Mouse (Mus musculus) midbrain, embryonic 10.5 days (tissue): ENCODE results near the gene Slc44a4. TPM values are rescaled to one million over a fixed set of nuclear protein-coding genes. Genes with fewer than 3 reads are reported as not detected.
A peak's percentile ranks its signal among the peaks of the same experiment; 100 is the strongest.
"Not testable (repeated sequence)": the region's sequence is repeated elsewhere in the genome, so short reads cannot be mapped to it uniquely, and the experiment has no call there.

ENCODE experiments used
- DNase-seq: peaks from one replicate; pipeline ENCODE4 v3.0.0-alpha.2; 2017; ENCODE audit warnings: low spot score
- H3K27ac ChIP-seq: fragments of 300-500 bp; sonication (generic); replicated peaks from 2 replicates; pipeline ENCODE4 v1.5.1; 2016; ENCODE audit warnings: mild to moderate bottlenecking
- H3K27me3 ChIP-seq: fragments of 300-500 bp; sonication (generic); 2 replicates; pipeline ENCODE4 v1.6.1; 2016; ENCODE audit warnings: low read depth, mild to moderate bottlenecking; ENCODE audit not compliant: poor library complexity, severe bottlenecking
- H3K36me3 ChIP-seq: fragments of 300-500 bp; sonication (generic); 2 replicates; pipeline ENCODE4 v1.6.1; 2016; ENCODE audit warnings: mild to moderate bottlenecking, moderate library complexity
- H3K4me1 ChIP-seq: fragments of 300-500 bp; sonication (generic); 2 replicates; pipeline ENCODE4 v1.6.1; 2016
- H3K4me3 ChIP-seq: fragments of 300-500 bp; sonication (generic); 2 replicates; pipeline ENCODE4 v1.5.1; 2016; ENCODE audit warnings: mild to moderate bottlenecking, moderate library complexity
- H3K9me3 ChIP-seq: fragments of 300-500 bp; sonication (generic); replicated peaks from 2 replicates; pipeline ENCODE4 v1.6.1; 2016; ENCODE audit warnings: mild to moderate bottlenecking
- WGBS: fragments of 180-500 bp; shearing (Covaris S2); methylation state at CpG from one replicate; pipeline ENCODE4 v1.1.7; 2016; 5-methylcytosine and 5-hydroxymethylcytosine counted together
- polyA plus RNA-seq: library from polyadenylated mRNA; unstranded; fragments of >200 nt; fragmentation: Nextera tagmentation; extraction: Ambion mirVana; gene quantifications from 2 replicates; pipeline ENCODE4 v1.2.1, GENCODE M21; 2016

Slc44a4 gene
- polyA plus RNA-seq, 1 experiment from 2014 or later = not detected

DNA sequence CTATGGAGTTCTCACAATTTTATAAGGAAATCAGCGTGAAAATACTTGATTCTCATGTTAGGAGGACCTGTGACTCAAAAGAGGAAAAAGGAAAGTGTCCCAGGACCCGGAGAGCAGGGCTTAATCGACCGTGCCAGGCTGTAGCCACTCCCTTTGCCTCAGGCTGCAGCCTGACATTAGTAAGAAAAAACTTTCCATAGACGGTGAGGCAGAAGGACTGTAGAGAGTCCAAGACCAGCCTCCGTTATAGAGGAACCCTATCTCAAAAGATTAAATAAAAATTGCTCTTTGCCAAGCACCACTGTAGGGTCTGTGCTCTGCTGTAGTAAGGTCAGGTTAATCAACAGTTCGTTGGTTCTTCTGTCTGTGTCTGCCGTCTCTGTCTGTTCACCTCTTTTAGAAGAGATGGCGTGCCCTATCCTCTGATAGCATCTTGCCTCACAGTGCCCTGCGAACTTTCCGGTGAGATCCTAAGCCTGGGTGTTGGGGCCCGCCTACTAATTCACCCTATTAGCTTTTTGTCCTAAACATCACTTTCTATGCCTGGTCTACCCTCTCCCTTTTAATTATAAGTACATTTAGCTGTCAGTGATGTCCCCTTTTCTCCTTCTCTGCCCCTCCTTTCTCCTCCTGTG is 45.7 kb downstream of the Slc44a4 start:
- H3K36me3 ChIP-seq = no peaks in the 10 kb centered on the region
- H3K4me1 ChIP-seq = peaks cover 21% of the 10 kb centered on the region
- peak overlapping the region; percentile 87 for H3K27ac ChIP-seq
- WGBS = 21% methylated on average over 12 of the region's 12 CpGs
- no peaks in the 10 kb centered on the region for H3K9me3 ChIP-seq
- peaks cover 77% of the 10 kb centered on the region for H3K27me3 ChIP-seq
- H3K4me3 ChIP-seq = peak overlapping the region; percentile 62
- DNase-seq = peak; percentile 32

DNA sequence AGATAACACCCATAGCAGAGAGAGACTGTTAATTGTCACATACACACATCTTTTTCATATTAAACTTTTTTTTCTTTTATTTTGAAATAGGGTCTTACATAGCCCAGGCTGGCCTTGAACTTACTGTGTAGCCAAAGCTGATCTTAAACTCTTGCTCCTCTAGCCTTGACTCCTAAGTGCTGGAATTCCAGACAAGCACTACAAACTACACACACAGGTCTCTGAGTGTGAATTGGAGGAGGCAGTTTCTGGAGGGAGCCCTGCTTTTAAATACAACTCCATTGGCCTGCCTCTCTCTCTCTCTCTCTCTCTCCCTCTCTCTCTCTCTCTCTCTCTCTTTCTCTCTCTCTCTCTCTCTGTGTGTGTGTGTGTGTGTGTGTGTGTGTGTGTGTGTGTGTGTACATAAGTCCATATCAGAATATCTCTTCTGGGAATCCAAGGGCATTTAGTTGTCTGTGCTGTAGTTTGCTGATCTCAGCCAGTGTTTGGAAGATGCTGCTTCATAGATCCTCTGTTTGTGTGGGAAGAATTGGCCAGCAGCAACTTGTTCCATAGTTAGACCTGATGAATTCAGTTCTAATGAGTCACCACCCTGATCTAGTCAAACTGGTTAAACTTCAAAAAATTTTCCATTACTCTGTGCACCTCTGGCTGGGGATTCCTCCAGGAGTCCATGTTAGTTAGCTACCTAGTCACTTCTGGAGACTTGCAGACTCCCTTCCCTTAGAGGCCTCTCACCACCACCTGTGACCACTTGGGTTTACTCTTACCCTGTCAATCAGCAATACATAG is 46.6 kb downstream of the Slc44a4 start:
- H3K36me3 ChIP-seq = no peaks in the 10 kb centered on the region
- peaks cover 24% of the 10 kb centered on the region for H3K4me1 ChIP-seq
- H3K9me3 ChIP-seq = no peaks in the 10 kb centered on the region
- no peak overlapping the region for H3K4me3 ChIP-seq
- peaks cover 74% of the 10 kb centered on the region for H3K27me3 ChIP-seq
- H3K27ac ChIP-seq = no peak overlapping the region
- DNase-seq = no peak

DNA sequence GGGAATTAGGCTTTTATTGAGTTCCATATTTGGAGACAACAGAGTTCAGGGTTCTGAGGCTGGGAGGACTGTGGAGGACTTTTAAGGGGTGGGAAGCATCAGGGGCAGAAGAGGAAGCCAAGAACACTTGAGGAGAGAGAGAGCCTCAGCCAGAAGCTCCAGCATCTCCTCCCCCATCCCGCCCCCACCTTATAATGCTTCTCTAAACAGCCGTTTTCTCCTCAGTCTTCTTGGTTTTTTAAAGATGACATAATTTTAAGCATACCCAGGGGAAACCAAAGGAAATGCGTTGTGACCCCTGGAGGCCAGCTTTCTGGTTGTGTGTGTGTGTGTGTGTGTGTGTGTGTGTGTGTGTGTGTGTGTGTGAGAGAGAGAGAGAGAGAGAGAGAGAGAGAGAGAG is 47.9 kb downstream of the Slc44a4 start:
- H3K36me3 ChIP-seq = no peaks in the 10 kb centered on the region
- H3K27me3 ChIP-seq = peaks cover 72% of the 10 kb centered on the region
- no peak for DNase-seq
- peaks cover 24% of the 10 kb centered on the region for H3K4me1 ChIP-seq
- H3K4me3 ChIP-seq = no peak overlapping the region
- no peaks in the 10 kb centered on the region for H3K9me3 ChIP-seq
- 52% methylated on average over 3 of the region's 3 CpGs for WGBS
- H3K27ac ChIP-seq = no peak overlapping the region

DNA sequence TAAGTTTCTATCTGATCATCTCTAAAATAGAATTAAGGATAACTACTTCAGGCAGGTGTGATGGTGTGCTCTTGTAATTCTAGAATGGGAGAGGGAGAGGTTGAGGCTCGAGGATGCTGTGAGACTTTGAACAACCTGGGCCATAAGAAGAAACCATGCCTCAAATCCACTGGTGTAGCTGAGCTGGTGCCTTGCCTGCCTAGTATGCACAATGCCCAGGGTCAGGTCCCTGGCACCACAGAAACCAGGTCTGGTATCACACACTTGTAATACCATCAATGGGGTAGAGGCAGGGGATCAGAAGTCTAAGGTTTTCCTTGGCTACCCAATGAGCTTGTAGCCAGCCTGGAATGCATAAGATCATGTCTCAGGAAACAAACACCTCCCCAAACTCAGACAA is 48.6 kb downstream of the Slc44a4 start:
- Histone ChIP-seq H3K4me3 (no peak overlapping the region), H3K27ac (no peak overlapping the region), H3K27me3 (peaks cover 74% of the 10 kb centered on the region), H3K9me3 (no peaks in the 10 kb centered on the region), H3K36me3 (no peaks in the 10 kb centered on the region), H3K4me1 (peaks cover 24% of the 10 kb centered on the region)
- DNase-seq = no peak
- WGBS = 58% methylated on average over 1 of the region's 1 CpGs

DNA sequence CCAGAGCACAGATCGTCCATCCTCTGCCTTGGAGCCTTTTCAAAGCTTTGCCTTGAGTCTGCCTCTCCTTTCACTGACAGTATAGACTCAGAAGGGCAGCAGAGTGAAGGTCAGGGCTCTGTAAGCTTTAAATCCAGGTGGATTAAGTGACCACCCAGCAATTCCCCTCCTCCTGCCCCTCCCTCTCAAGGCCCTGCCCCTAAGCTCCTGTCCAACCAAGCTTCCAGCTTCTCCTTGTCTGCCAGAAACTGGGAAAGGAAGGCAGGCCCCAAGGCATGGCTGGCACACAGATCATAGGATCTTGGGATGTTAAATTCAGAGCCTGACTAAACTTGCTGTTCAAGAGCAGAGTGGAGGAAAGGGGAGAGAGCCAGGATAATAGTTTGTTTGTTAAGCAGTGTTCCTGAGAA is 50.4 kb downstream of the Slc44a4 start:
- Histone ChIP-seq H3K27me3 (peaks cover 90% of the 10 kb centered on the region), H3K36me3 (no peaks in the 10 kb centered on the region), H3K27ac (peak overlapping the region; percentile 29; the same call in 1 of the 2 replicates), H3K9me3 (no peaks in the 10 kb centered on the region), H3K4me1 (peaks cover 20% of the 10 kb centered on the region), H3K4me3 (no peak overlapping the region)
- WGBS = 26% methylated on average over 1 of the region's 1 CpGs
- no peak for DNase-seq

DNA sequence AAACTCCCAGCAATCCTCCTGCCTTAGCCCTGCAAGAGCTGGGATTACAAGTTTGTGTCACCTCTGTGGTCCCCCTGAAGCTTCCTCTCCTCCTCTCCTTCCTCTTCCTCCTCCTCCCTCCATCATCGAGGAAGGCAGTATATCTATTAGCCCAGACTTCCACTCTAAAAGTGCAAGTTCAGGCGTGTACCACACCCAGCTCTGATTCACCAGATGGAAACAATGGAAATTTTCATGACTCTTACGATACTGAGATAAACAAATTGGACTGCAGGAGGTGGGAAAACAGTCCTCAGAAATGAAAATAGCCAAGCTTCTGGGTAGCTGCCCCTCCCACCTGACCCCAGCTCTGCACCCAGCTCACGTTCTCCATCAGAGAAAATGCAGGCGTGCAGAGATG is 51.4 kb downstream of the Slc44a4 start:
- no peak for DNase-seq
- H3K27me3 ChIP-seq = peaks cover 90% of the 10 kb centered on the region
- no peaks in the 10 kb centered on the region for H3K36me3 ChIP-seq
- no peak overlapping the region for H3K27ac ChIP-seq
- no peak overlapping the region for H3K4me3 ChIP-seq
- 88% methylated on average over 5 of the region's 5 CpGs for WGBS
- H3K9me3 ChIP-seq = no peaks in the 10 kb centered on the region
- peaks cover 12% of the 10 kb centered on the region for H3K4me1 ChIP-seq

DNA sequence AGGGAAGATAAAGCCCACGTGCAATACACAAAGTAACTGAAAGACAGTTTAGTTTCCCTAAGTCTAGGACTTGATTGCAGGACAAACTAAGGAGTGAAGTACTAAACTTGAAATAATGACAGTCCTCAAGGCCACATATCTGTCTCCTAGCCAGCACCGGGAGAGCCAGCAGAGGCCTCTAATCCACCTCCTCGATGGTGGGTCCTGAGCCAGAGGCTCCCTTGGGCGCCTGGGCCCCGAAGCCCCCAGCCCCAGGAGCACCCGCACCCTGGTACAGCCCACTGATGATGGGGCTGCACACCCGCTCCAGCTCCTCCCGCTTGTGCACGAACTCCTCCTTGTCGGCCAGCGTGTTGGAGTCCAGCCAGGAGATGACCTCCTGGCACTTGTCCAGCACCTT is 55.6 kb downstream of the Slc44a4 start, which contains the start of gene Gm20481:
TSS of gene Gm20481 (plus strand) at position 91 of the 400 bp plus-strand sequence.
- peaks cover 70% of the 10 kb centered on the region for H3K27me3 ChIP-seq
- H3K4me1 ChIP-seq = peaks cover 12% of the 10 kb centered on the region
- not testable (repeated sequence) for H3K4me3 ChIP-seq, H3K27ac ChIP-seq, H3K36me3 ChIP-seq, H3K9me3 ChIP-seq, DNase-seq
- WGBS = 68% methylated on average over 8 of the region's 11 CpGs

DNA sequence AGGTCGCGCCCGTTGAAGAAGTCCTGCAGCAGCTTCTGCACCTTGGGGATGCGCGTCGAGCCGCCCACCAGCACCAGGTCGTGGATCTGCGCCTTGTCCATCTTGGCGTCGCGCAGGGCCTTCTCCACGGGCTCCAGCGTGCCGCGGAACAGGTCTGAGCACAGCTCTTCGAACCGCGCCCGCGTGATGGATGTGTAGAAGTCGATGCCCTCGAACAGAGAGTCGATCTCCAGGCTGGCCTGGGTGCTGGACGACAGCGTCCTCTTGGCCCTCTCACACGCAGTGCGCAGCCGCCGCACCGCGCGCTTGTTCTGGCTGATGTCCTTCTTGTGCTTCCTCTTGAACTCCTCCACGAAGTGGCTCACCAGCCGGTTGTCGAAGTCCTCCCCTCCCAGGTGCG is 56.6 kb downstream of the Slc44a4 start:
- peaks cover 61% of the 10 kb centered on the region for H3K27me3 ChIP-seq
- not testable (repeated sequence) for H3K4me3 ChIP-seq, H3K4me1 ChIP-seq, DNase-seq, H3K36me3 ChIP-seq, H3K27ac ChIP-seq, H3K9me3 ChIP-seq
- WGBS = 42% methylated on average over 24 of the region's 37 CpGs

DNA sequence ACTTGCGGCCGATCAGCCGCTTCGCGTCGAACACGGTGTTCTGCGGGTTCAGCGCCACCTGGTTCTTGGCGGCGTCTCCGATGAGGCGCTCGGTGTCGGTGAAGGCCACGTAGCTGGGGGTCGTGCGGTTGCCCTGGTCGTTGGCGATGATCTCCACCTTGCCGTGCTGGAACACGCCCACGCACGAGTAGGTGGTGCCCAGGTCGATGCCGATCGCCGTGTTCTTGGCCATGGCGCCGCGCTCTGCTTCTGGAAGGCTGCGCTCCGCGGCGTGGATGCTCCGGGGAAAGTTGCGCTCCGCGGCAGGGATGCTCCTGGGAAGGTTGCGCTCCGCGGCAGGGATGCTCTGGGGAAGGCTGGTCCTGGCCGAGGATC is 57.4 kb downstream of the Slc44a4 start:
- DNase-seq, H3K36me3 ChIP-seq, H3K4me1 ChIP-seq, H3K27ac ChIP-seq, H3K9me3 ChIP-seq: not testable (repeated sequence)
- Histone ChIP-seq H3K27me3 (peaks cover 56% of the 10 kb centered on the region), H3K4me3 (peak overlapping the region; percentile 53)
- 4% methylated on average over 31 of the region's 43 CpGs for WGBS

DNA sequence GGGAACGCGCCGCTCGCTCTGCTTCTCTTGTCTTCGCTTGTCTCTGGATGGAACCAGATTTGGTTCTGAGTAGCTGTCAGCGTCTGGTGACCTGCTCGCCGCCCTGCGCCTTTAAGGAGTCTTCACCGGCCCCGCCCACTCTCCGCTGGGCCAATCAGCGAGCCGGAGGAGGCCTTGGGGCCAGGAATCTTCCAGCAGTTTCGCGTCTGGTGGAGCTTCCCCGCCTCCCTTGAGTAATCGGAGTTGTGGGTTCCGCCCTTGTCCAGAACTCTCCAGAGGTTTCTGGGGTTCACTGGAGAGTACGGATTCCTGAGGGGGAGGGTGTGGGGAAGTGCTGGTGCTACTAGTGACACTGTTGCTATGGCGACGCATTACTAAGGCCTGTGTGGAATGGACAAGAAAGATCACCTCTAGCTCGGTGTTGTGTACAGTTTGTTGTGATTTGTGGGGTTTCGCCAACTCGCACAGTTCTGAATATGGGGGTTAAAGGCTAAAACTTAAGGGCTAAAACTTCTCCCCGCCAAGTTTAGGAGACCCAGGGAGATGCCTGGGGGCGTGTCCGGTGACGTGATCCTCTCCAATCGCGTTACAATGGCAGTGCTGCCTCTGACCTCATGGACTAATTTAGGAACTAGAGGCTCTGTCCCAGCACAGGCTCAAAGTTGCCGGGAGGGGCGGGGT is 57.9 kb downstream of the Slc44a4 start, which contains the start of the genes Hspa1a and Hspa1l:
TSS of gene Hspa1a (minus strand) at position 88 of the 681 bp plus-strand sequence.
TSS of gene Hspa1l (plus strand) at position 635 of the 681 bp plus-strand sequence.
- H3K4me3 ChIP-seq = peak within 1 kb of the TSS; percentile 53
- peak within 1 kb of the TSS; percentile 70 for H3K27ac ChIP-seq
- 2% methylated on average over 33 of the region's 33 CpGs for WGBS
- H3K4me1 ChIP-seq, H3K9me3 ChIP-seq, H3K36me3 ChIP-seq: not testable (repeated sequence)
- peak; percentile 76 for DNase-seq
- H3K27me3 ChIP-seq = peaks cover 51% of the 10 kb centered on the region

DNA sequence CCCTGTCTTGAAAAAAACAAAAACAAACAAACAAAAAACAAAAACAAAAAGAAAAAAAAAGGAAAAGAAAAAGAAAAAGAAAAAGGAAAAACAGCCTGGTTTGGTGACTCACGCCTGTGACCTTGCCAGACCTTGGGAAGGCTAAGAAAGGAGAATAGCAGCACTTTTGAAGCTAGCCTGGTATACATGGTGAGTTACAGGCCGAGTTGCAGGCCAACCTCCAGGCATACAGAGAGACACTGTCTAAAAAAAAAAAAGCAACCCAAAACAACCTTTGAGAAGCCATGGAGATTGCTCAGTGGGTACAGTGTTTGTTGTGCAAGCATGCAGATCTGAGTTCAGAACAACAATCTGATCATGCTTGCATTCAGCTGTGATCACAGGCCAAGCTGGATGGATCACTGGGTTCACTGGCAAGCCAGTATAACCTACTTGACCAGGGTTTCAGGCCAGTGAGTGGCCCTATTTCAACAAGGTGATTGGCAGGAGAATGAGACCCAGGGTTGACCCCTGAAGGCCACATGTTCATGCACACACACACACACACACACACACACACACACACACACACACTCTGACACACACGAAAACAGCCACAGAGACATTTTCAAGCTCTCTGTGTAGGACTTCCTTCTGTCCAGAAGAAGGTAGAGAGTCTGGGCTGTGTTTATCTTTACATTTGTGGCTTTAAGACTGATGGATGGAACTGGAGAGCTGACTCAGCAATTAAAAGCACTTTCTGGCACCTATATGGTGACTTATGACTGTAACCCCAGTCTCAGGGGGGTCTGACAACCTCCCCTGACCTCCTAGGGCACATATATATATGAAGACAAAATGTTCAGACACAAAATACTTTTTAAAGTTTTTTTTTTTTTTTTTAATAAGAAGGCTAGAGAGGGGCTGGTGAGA is 61.6 kb downstream of the Slc44a4 start:
- 78% methylated on average over 3 of the region's 3 CpGs for WGBS

DNA sequence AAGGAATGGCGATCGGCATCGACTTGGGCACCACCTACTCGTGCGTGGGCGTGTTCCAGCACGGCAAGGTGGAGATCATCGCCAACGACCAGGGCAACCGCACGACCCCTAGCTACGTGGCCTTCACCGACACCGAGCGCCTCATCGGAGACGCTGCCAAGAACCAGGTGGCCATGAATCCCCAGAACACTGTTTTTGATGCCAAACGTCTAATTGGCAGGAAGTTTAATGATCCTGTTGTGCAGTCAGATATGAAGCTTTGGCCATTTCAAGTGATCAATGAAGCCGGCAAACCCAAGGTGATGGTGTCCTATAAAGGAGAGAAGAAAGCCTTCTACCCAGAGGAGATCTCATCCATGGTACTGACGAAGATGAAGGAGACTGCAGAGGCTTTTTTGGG is 62.7 kb downstream of the Slc44a4 start:
- H3K9me3 ChIP-seq = no peaks in the 10 kb centered on the region
- H3K27me3 ChIP-seq = peaks cover 18% of the 10 kb centered on the region
- no peak for DNase-seq
- peaks cover 21% of the 10 kb centered on the region for H3K4me1 ChIP-seq
- 96% methylated on average over 20 of the region's 20 CpGs for WGBS
- peaks cover 13% of the 10 kb centered on the region for H3K36me3 ChIP-seq
- H3K27ac ChIP-seq = no peak overlapping the region
- H3K4me3 ChIP-seq = no peak overlapping the region

More for the DNA sequence above, 61.6 kb downstream of the Slc44a4 start:
- peaks cover 18% of the 10 kb centered on the region for H3K27me3 ChIP-seq
- H3K4me1 ChIP-seq = peaks cover 17% of the 10 kb centered on the region
- H3K4me3 ChIP-seq = no peak overlapping the region
- no peaks in the 10 kb centered on the region for H3K9me3 ChIP-seq
- no peak overlapping the region for H3K27ac ChIP-seq
- no peak for DNase-seq
- H3K36me3 ChIP-seq = peaks cover 13% of the 10 kb centered on the region
